ENCODE assay signal across 10 mouse cellular contexts in genomic region chr11:62630225-62630821, GRCm38 (mm10). TPM values are rescaled to one million over a fixed set of nuclear protein-coding genes. Genes with fewer than 3 reads are reported as not detected.
DNase-seq lines count a peak whose midpoint lies in the region; ATAC-seq and TF ChIP-seq lines count a peak whose summit lies in the region.
"Had no signal": no experiment of that assay in that cellular context is flagged by ENCODE, and none has a peak within 500 bp of the region (broad histone marks: within the 10 kb centered on the region; RNA-seq: fewer than 3 reads in every experiment).

No protein-coding gene starts in this region.

- no peaks in the 10 kb centered on the region for H3K27me3 ChIP-seq in neural tube, embryonic 11.5 days (ENCODE audit: control insufficient read depth, insufficient read depth, low read length)
- no peaks in the 10 kb centered on the region for H3K27me3 ChIP-seq in limb, embryonic 14.5 days (ENCODE audit: control insufficient read depth, insufficient read depth, low read length)

- peak overlapping the region; percentile 87 for H3K27ac ChIP-seq in neural tube, embryonic 11.5 days (ENCODE audit: low read depth, low read length)
- H3K27ac ChIP-seq in limb, embryonic 14.5 days (replicated peaks; ENCODE audit: low read depth, low read length) = no peak overlapping the region
- H3K27ac ChIP-seq: macrophage had no signal

- peaks cover 28% of the 10 kb centered on the region for H3K4me1 ChIP-seq in neural tube, embryonic 11.5 days (ENCODE audit: control insufficient read depth, insufficient read depth, low read length)
- H3K4me1 ChIP-seq in limb, embryonic 14.5 days (ENCODE audit: control insufficient read depth, insufficient read depth, low read length) = peaks cover 41% of the 10 kb centered on the region

- 2% methylated on average over 11 of the region's 11 CpGs for WGBS in neural tube, embryonic 11.5 days
- WGBS in limb, embryonic 14.5 days = 1% methylated on average over 11 of the region's 11 CpGs

- H3K9ac ChIP-seq in neural tube, embryonic 11.5 days (ENCODE audit: low read length) = peak overlapping the region; percentile 33
- peak overlapping the region; percentile 25 for H3K9ac ChIP-seq in limb, embryonic 14.5 days (ENCODE audit: low read depth, low read length, severe bottlenecking)

- H3K9me3 ChIP-seq in neural tube, embryonic 11.5 days (ENCODE audit: control insufficient read depth, low read length) = no peaks in the 10 kb centered on the region
- H3K9me3 ChIP-seq in limb, embryonic 14.5 days (ENCODE audit: control insufficient read depth, low read length) = no peaks in the 10 kb centered on the region

- H3K4me3 ChIP-seq in neural tube, embryonic 11.5 days (ENCODE audit: low read depth, low read length) = no peak overlapping the region
- no peak overlapping the region for H3K4me3 ChIP-seq in limb, embryonic 14.5 days (replicated peaks; ENCODE audit: low read length)

- ATAC-seq in neural tube, embryonic 11.5 days (ENCODE audit: insufficient read depth, low FRiP score, low TSS enrichment) = no peak; the same call in 1 of the 2 replicates
- ATAC-seq in limb, embryonic 14.5 days (ENCODE audit: low FRiP score, low read depth) = no peak
- ATAC-seq: activated CD4-positive, CD25-positive, alpha-beta regulatory T cell, adult 4 months had no signal

- no peak for TF ChIP-seq POLR2A in limb, embryonic 14.5 days (IDR thresholded peaks at IDR 0.05; ENCODE audit: borderline replicate concordance, extremely low read depth, insufficient read depth, insufficient read length)

- peak; percentile 49 for DNase-seq in adrenal gland, postnatal 14 days
- no peak for DNase-seq in adrenal gland, postnatal 25 days
- peak; percentile 46 for DNase-seq in neural tube, embryonic 11.5 days (ENCODE audit: low spot score)
- no peak for DNase-seq in neural tube, embryonic 10.5 days (ENCODE audit: extremely low spot score, low spot score)
- no peak for DNase-seq in limb, embryonic 14.5 days (ENCODE audit: low spot score)
- peak; percentile 32 for DNase-seq in yolk sac, embryonic 10.5 days (ENCODE audit: low spot score)
- DNase-seq in urinary bladder, adult 18-20 months (ENCODE audit: low spot score in 2 of 2) = no peak
- DNase-seq in layer of hippocampus, postnatal 25 days (ENCODE audit: extremely low spot score in 1 of 2, low spot score in 1 of 2) = no peak

- H3K36me3 ChIP-seq in neural tube, embryonic 11.5 days (ENCODE audit: control insufficient read depth, insufficient read depth, low read length) = no peaks in the 10 kb centered on the region
- no peaks in the 10 kb centered on the region for H3K36me3 ChIP-seq in limb, embryonic 14.5 days (ENCODE audit: control insufficient read depth, insufficient read depth, low read length)

- H3K4me2 ChIP-seq in neural tube, embryonic 11.5 days (ENCODE audit: low read depth) = peak overlapping the region; percentile 33
- H3K4me2 ChIP-seq in limb, embryonic 14.5 days (replicated peaks; ENCODE audit: low read depth, low read length, severe bottlenecking) = peak overlapping the region; percentile 23; the same call in 1 of the 2 replicates

RNA-seq across cellular contexts. Expression of gene Lrrc75a, which starts 18.0 kb away (rescaled TPM):
- 28.7 and 31.7 TPM in 2 replicates for total RNA-seq in adrenal gland, postnatal 14 days (2021)
- 37.2 and 44.9 TPM in 2 replicates for total RNA-seq in adrenal gland, postnatal 25 days (2021)
- 12.3 and 13.6 TPM in 2 replicates for polyA plus RNA-seq in neural tube, embryonic 11.5 days (2014; fragmentation: Nextera tagmentation; extraction: Ambion mirVana)
- 19.2 and 25.6 TPM in 2 replicates for polyA plus RNA-seq in limb, embryonic 14.5 days (2012; rRNA removed)
- polyA plus RNA-seq in limb, embryonic 14.5 days (2014; fragmentation: Nextera tagmentation; extraction: Ambion mirVana) = 13.7 and 20.5 TPM in 2 replicates
- total RNA-seq in layer of hippocampus, postnatal 25 days (2021) = 1 to 10 TPM; 8.1 to 9.9 TPM

RNA-seq across cellular contexts. Expression of gene Mmgt2, which starts 18.1 kb away (rescaled TPM):
- 26.6 and 35.7 TPM in 2 replicates for total RNA-seq in adrenal gland, postnatal 14 days (2021)
- total RNA-seq in adrenal gland, postnatal 25 days (2021) = 35.7 and 49.0 TPM in 2 replicates
- polyA plus RNA-seq in neural tube, embryonic 11.5 days (2014; fragmentation: Nextera tagmentation; extraction: Ambion mirVana) = 39.5 and 47.0 TPM in 2 replicates
- polyA plus RNA-seq in limb, embryonic 14.5 days (2012; rRNA removed) = 69.7 and 87.4 TPM in 2 replicates
- 56.9 and 66.1 TPM in 2 replicates for polyA plus RNA-seq in limb, embryonic 14.5 days (2014; fragmentation: Nextera tagmentation; extraction: Ambion mirVana)
- 10 to 100 TPM; 16.5 to 17.9 TPM for total RNA-seq in layer of hippocampus, postnatal 25 days (2021)

RNA-seq across cellular contexts. Expression of gene Trpv2, which starts 56.0 kb away (rescaled TPM):
- total RNA-seq in adrenal gland, postnatal 14 days (2021) = 3.8 and 5.1 TPM in 2 replicates
- total RNA-seq in adrenal gland, postnatal 25 days (2021) = 1.6 and 1.9 TPM in 2 replicates
- 10.0 and 11.7 TPM in 2 replicates for polyA plus RNA-seq in neural tube, embryonic 11.5 days (2014; fragmentation: Nextera tagmentation; extraction: Ambion mirVana)
- 2.7 and 2.8 TPM in 2 replicates for polyA plus RNA-seq in limb, embryonic 14.5 days (2012; rRNA removed)
- polyA plus RNA-seq in limb, embryonic 14.5 days (2014; fragmentation: Nextera tagmentation; extraction: Ambion mirVana) = 2.9 and 4.3 TPM in 2 replicates
- 10 to 100 TPM; 14.3 to 16.0 TPM for total RNA-seq in layer of hippocampus, postnatal 25 days (2021)

Comparison
In these comparisons a context has a peak if more than half of its experiments do, and no peak if none do; other contexts are left out.
1. DNase-seq: peak in adrenal gland, postnatal 14 days (single experiment), neural tube, embryonic 11.5 days (single experiment) and yolk sac, embryonic 10.5 days (single experiment); none in adrenal gland, postnatal 25 days (single experiment), neural tube, embryonic 10.5 days (single experiment), limb, embryonic 14.5 days (single experiment), urinary bladder, adult 18-20 months (0 of 2) and layer of hippocampus, postnatal 25 days (0 of 2).